Mouse (Mus musculus) stomach, embryonic 14.5 days (tissue): ENCODE measurements around the gene A730049H05Rik. TPM values are rescaled to one million over a fixed set of nuclear protein-coding genes. Genes with fewer than 3 reads are reported as not detected.

Source experiments
- ATAC-seq: fragments of 200-750 bp; cut with Nextera tagmentation; 2 replicates; pipeline ENCODE4 v1.8.0; 2017; ENCODE audit warnings: low read depth, moderate TSS enrichment; ENCODE audit not compliant: insufficient number of reproducible peaks, insufficient read depth, low FRiP score
- H3K27ac ChIP-seq: fragments of 300-500 bp; sonication (generic); 2 replicates; pipeline ENCODE4 v1.5.1; 2014; ENCODE audit warnings: mild to moderate bottlenecking, low read length, moderate library complexity, mixed read lengths
- H3K27me3 ChIP-seq: fragments of 300-500 bp; sonication (generic); 2 replicates; pipeline ENCODE4 v1.6.1; 2014; ENCODE audit warnings: low read length, control low read depth, mixed read lengths; ENCODE audit not compliant: control insufficient read depth, insufficient read depth
- H3K36me3 ChIP-seq: fragments of 300-500 bp; sonication (generic); 2 replicates; pipeline ENCODE4 v1.6.1; 2014; ENCODE audit warnings: mild to moderate bottlenecking, control low read depth, low read length, moderate library complexity, mixed read lengths; ENCODE audit not compliant: control insufficient read depth, insufficient read depth
- H3K4me1 ChIP-seq: fragments of 300-500 bp; sonication (generic); 2 replicates; pipeline ENCODE4 v1.6.1; 2014; ENCODE audit warnings: low read length, control low read depth, mixed read lengths; ENCODE audit not compliant: control insufficient read depth, insufficient read depth
- H3K4me2 ChIP-seq: fragments of 300-500 bp; sonication (generic); replicated peaks from 2 replicates; pipeline ENCODE4 v1.6.1; 2014; ENCODE audit warnings: low read depth, low read length, control low read depth
- H3K4me3 ChIP-seq: fragments of 300-500 bp; sonication (generic); 2 replicates; pipeline ENCODE4 v1.5.1; 2014; ENCODE audit warnings: low read depth, low read length, control low read depth
- H3K9ac ChIP-seq: fragments of 300-500 bp; sonication (generic); replicated peaks from 2 replicates; pipeline ENCODE4 v1.6.1; 2014; ENCODE audit warnings: low read depth, mild to moderate bottlenecking, control low read depth, low read length, moderate library complexity, mixed read lengths
- H3K9me3 ChIP-seq: fragments of 300-500 bp; sonication (generic); 2 replicates; pipeline ENCODE4 v1.6.1; 2016; ENCODE audit warnings: low read depth, low read length, control low read depth; ENCODE audit not compliant: control insufficient read depth
- WGBS: fragments of 180-500 bp; shearing (Covaris S2); extraction: QIAGEN DNeasy Blood & Tissue Kit; methylation state at CpG from one replicate; pipeline ENCODE4 v1.1.7; 2014; 5-methylcytosine and 5-hydroxymethylcytosine counted together
- polyA plus RNA-seq: library from polyadenylated mRNA; unstranded; fragments of >200 nt; fragmentation: Nextera tagmentation; extraction: Ambion mirVana; gene quantifications from 2 replicates; pipeline ENCODE4 v1.2.1, GENCODE M21; 2014

A730049H05Rik gene
- polyA plus RNA-seq, 1 experiment from 2014 or later: 1.5 TPM

GRCm38 (mm10) chr6:92875340-92875739 lies 59.1 kb downstream of the A730049H05Rik start:
- H3K9ac ChIP-seq: no peak overlapping the region
- H3K4me1 ChIP-seq: no peaks in the 10 kb centered on the region
- H3K36me3 ChIP-seq: peaks cover 6% of the 10 kb centered on the region; the same call in 1 of the 2 replicates
- ATAC-seq: no peak
- H3K4me3 ChIP-seq: no peak overlapping the region
- H3K27me3 ChIP-seq: no peaks in the 10 kb centered on the region
- no peak overlapping the region for H3K4me2 ChIP-seq
- 91% methylated on average over 2 of the region's 2 CpGs for WGBS
- no peaks in the 10 kb centered on the region for H3K9me3 ChIP-seq
- H3K27ac ChIP-seq: no peak overlapping the region

GRCm38 (mm10) chr6:92876121-92876520 lies 59.8 kb downstream of the A730049H05Rik start:
- Histone ChIP-seq H3K36me3 (peaks cover 10% of the 10 kb centered on the region; the same call in 1 of the 2 replicates), H3K4me3 (no peak overlapping the region)
- WGBS: 58% methylated on average over 5 of the region's 5 CpGs

GRCm38 (mm10) chr6:92877236-92877635 lies 61.0 kb downstream of the A730049H05Rik start:
- H3K4me2 ChIP-seq: no peak overlapping the region
- WGBS: 91% methylated on average over 4 of the region's 4 CpGs
- H3K27ac ChIP-seq: no peak overlapping the region
- H3K4me3 ChIP-seq: no peak overlapping the region
- no peaks in the 10 kb centered on the region for H3K27me3 ChIP-seq
- no peaks in the 10 kb centered on the region for H3K4me1 ChIP-seq
- peaks cover 12% of the 10 kb centered on the region; the same call in 1 of the 2 replicates for H3K36me3 ChIP-seq
- no peaks in the 10 kb centered on the region for H3K9me3 ChIP-seq
- no peak for ATAC-seq
- H3K9ac ChIP-seq: no peak overlapping the region

More at GRCm38 (mm10) chr6:92876121-92876520, 59.8 kb downstream of the A730049H05Rik start:
- Histone ChIP-seq H3K4me2 (no peak overlapping the region), H3K27me3 (no peaks in the 10 kb centered on the region), H3K27ac (no peak overlapping the region), H3K9me3 (no peaks in the 10 kb centered on the region), H3K4me1 (no peaks in the 10 kb centered on the region), H3K9ac (no peak overlapping the region)
- no peak for ATAC-seq

- H3K36me3 ChIP-seq: peaks cover 11% of the 10 kb centered on the region; the same call in 1 of the 2 replicates
- no peaks in the 10 kb centered on the region for H3K27me3 ChIP-seq
- WGBS: 83% methylated on average over 5 of the region's 5 CpGs
- no peak overlapping the region for H3K27ac ChIP-seq
- no peak overlapping the region for H3K9ac ChIP-seq
- no peaks in the 10 kb centered on the region for H3K4me1 ChIP-seq
- ATAC-seq: no peak
- H3K9me3 ChIP-seq: no peaks in the 10 kb centered on the region
- H3K4me2 ChIP-seq: no peak overlapping the region
- H3K4me3 ChIP-seq: no peak overlapping the region
Observed at GRCm38 (mm10) chr6:92878771-92879170, 62.5 kb downstream of the A730049H05Rik start.

GRCm38 (mm10) chr6:92879700-92880265 lies 63.5 kb downstream of the A730049H05Rik start:
- no peaks in the 10 kb centered on the region for H3K4me1 ChIP-seq
- H3K9ac ChIP-seq: no peak overlapping the region
- no peaks in the 10 kb centered on the region for H3K9me3 ChIP-seq
- H3K36me3 ChIP-seq: peaks cover 13% of the 10 kb centered on the region; the same call in 1 of the 2 replicates
- ATAC-seq: no peak
- H3K27ac ChIP-seq: no peak overlapping the region
- no peak overlapping the region for H3K4me2 ChIP-seq
- 85% methylated on average over 14 of the region's 14 CpGs for WGBS
- no peaks in the 10 kb centered on the region for H3K27me3 ChIP-seq
- no peak overlapping the region for H3K4me3 ChIP-seq

GRCm38 (mm10) chr6:92882446-92882845 lies 66.2 kb downstream of the A730049H05Rik start:
- no peaks in the 10 kb centered on the region for H3K4me1 ChIP-seq
- ATAC-seq: no peak
- WGBS: 74% methylated on average over 5 of the region's 5 CpGs
- H3K9me3 ChIP-seq: no peaks in the 10 kb centered on the region
- no peaks in the 10 kb centered on the region for H3K27me3 ChIP-seq
- H3K4me2 ChIP-seq: no peak overlapping the region
- no peak overlapping the region for H3K9ac ChIP-seq
- H3K36me3 ChIP-seq: peaks cover 19% of the 10 kb centered on the region; the same call in 1 of the 2 replicates
- no peak overlapping the region for H3K27ac ChIP-seq
- H3K4me3 ChIP-seq: no peak overlapping the region

- H3K4me2 ChIP-seq: no peak overlapping the region
- H3K9me3 ChIP-seq: no peaks in the 10 kb centered on the region
- no peaks in the 10 kb centered on the region for H3K4me1 ChIP-seq
- no peak overlapping the region for H3K4me3 ChIP-seq
- no peak for ATAC-seq
- peaks cover 19% of the 10 kb centered on the region; the same call in 1 of the 2 replicates for H3K36me3 ChIP-seq
- WGBS: 68% methylated on average over 9 of the region's 9 CpGs
- no peaks in the 10 kb centered on the region for H3K27me3 ChIP-seq
- H3K27ac ChIP-seq: no peak overlapping the region
- H3K9ac ChIP-seq: no peak overlapping the region
Observed at GRCm38 (mm10) chr6:92883131-92883900, 67.0 kb downstream of the A730049H05Rik start.

- no peak overlapping the region for H3K4me3 ChIP-seq
- H3K36me3 ChIP-seq: peaks cover 8% of the 10 kb centered on the region
- no peak overlapping the region for H3K9ac ChIP-seq
- H3K27me3 ChIP-seq: no peaks in the 10 kb centered on the region
- 46% methylated on average over 1 of the region's 1 CpGs for WGBS
- H3K4me2 ChIP-seq: no peak overlapping the region
- ATAC-seq: no peak
- H3K9me3 ChIP-seq: no peaks in the 10 kb centered on the region
- no peak overlapping the region for H3K27ac ChIP-seq
- no peaks in the 10 kb centered on the region for H3K4me1 ChIP-seq
Observed at GRCm38 (mm10) chr6:92891535-92891934, 75.3 kb downstream of the A730049H05Rik start.
